Mouse (Mus musculus): ENCODE results near the gene Fam71b.
"Not testable (repeated sequence)": the region's sequence is repeated elsewhere in the genome, so short reads cannot be mapped to it uniquely, and the experiment has no call there.

Gene Fam71b

DNA sequence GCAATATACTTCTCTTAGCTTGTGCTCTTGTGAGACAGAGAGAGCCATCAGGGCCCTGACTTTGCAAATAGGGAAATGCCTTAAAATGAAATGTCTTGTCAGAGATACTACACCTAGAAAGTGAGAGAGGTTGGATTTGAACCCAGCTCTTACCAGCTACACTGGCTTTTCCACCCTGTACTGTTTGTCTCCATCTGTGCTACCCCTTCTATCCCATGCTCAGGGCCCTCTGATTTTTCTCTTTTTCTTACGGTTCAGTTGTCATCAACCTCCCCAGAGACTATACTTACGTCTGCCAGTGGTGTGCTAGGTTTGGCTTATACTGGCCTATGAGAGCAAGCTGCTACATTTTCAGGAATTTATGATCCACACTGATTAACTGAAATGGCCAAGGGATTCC is 11.4 kb upstream of the Fam71b start:
- no peak for DNase-seq (ENCODE audit: low spot score)

DNA sequence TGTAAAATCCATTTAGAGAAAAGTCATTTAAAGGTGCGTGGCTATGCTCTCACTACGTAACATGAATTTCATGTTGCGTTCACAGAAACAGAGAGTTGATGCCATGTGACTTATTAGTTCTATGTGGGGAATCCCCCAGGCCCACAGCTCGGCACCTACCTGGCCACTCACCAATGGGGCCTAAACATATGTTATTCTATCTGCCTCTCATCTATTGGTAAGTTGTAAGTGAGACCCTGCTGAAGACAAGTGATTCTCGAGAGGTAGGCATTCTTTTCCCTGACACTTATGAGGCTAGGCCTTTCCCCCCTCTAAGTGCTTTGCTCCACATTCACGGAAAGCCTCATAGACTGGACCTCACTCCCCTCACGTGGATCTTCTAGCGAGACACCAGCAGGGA is 9.8 kb upstream of the Fam71b start:
- DNase-seq (ENCODE audit: low spot score): no peak

DNA sequence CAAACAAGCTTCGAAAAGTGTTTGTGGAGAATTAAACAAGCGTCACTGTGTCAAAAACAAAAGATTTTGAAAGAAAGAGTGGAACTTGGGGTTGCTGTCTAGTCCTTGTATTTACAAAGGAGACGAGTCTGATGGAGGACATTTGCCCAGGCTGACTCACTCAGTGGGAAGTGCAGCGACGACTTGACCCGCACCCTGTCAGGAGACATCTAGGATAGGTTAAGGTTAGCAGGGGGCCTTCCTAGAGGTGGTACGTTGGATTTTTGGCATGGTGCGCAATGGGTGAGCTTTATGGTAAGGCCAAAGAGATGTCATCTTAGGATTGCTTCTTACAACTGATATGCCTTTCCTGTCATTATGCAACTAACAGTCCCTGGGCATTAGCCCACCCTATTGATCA is 9.3 kb upstream of the Fam71b start:
- no peak for DNase-seq (ENCODE audit: low spot score)

DNA sequence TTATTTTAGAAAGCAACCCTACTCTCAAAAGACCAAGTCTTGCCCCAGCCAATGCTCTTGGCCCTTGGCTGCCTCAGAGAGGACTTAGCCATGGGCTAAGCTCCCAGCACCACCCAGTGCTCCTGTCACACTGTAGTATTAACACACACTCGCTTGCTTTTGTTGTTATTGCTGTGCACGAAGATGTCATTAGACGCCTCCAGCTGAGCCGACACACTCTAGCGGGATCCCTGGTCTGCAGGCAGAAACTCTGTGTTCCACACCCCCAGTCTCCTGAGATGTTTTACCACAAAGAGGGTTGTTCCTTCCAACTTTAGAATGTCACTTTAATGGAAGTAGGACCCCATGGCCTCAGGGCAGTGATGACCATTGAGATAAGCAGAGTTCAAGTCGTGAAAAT is 7.9 kb upstream of the Fam71b start:
- no peak for DNase-seq (ENCODE audit: low spot score)

DNA sequence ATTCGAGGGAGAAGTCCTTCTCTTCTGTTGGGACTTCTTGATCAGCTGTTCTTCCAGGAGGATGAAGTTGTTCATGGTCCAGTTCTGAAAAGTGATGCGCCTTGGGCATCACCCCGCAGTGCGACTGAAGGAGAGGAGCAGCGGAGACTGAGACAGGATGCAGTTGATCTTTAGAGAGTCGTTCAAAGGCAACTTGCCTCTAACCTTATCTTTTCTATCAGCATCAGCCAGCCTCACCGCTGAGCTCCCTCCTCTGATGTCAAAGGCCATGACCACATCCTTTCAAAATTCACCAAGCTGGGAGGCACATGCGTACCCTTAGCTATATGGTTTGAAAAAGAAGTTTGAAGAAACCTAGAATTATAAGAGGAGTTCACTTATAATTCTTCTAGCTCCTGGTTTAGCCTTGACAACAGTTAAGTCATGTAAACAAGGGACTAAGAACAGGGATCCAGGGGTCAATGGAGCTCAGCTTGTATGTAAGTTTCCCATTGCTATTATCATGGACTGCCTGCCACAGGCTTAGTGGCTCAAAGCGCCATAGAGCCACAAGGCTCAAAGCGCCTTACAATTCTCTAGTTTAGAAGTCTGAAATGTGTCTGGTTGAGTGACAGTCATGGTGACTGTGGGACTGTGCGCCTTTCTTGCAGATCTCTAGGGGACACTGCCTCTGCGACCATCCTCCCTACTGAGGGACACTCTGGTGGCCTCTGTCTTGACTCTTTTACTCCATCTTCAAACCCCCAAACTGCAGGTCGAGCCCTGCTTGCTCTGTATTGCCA is 6.8 kb upstream of the Fam71b start, which contains the start of gene Itk:
Itk (minus strand) TSS at position 180 of the 782 bp plus-strand sequence.
- DNase-seq (ENCODE audit: low spot score): no peak

DNA sequence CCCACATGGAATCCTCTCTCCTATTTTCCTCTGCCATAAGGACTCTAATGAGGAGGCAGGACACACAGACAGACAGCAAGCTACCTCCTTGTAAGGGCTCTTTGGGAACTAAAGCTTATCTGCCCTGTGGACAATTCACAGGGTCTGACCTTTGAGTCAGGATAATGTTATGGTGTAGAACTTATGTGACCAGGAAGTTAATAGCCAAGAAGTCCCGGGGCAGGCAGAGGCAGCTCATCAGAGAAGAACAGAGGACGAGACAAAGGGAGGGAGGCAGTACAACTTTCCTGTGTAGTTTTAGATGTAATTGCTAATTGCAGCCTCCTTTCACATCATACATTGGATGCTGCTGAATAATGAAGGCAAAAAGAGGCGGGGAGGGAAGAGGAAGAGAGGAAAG is 5.7 kb upstream of the Fam71b start:
- DNase-seq (ENCODE audit: low spot score): no peak

DNA sequence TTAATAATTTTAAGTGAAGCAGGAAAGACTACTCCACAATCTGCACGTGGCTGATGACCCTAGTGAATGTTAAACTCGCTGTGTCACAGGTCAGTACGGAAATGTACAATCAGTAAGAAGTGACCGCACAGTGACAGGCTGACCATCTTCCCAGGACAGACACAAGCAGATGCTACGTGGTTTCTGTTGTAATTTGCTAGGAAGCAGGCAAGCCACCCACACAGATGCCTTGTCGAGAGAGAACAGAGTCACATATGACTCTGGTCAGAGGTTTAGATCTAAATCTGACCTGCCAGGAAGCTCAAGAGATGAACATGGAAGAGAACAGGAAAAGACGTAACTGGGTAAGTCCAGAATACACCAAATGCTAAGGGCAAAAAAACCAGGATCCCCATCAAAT is 3.5 kb upstream of the Fam71b start:
- no peak for DNase-seq (ENCODE audit: low spot score)

DNA sequence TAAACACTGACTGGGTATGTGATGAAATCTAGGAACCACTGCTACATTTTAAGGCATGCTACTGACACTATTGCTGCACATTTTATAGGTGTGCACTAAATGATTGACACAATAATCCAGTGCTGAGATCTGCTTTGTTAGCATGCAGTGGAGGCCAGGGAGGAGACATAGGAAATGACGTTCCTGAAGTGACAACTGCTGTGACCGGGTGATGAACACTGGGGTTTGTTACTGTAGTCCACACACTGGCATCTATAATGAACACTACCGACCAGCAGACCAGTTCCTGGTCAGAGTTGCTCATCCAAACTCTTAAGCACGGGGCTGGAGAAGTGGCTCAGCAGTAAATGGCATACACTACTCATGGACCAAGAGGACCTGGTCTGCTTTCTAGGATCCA is 2.9 kb upstream of the Fam71b start:
- no peak for DNase-seq (ENCODE audit: low spot score)

DNA sequence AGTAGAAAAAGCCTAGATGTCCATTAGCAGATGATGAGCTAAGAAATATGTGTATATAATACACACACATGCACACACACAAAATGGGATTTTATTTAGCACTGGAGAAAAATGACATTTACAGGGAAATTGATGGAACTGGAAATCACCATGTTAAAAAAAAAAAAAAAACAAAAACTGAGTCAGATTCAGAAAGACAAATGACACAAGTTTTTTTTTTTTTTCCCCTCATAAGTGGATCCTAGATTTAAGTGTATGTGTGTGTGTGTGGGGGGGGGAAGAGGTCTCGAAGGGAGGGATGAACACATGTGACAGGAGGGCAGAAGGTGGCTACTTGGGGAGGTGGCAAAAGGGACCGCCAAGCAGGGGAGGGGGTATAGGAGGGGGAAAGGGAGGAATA is 1.3 kb upstream of the Fam71b start:
- no peak for DNase-seq (ENCODE audit: low spot score)

DNA sequence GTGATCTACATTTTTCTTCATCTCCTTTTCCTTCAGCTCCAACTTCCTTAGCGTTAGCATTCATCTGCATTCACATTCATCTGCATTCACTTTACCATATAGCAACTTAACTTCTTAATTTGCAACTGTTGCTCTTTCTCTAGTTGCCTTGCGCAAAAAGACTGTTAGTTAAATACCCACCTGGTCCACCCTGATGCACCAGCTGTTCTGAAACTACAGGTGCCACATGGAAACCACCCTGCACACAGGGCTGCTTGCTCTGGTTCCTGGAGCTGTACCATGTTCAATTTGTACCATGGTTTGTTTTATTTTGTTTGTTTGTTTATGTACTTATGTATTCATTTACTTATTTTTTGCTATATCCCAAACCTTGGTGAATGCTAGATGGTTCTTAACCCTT is 661 bp upstream of the Fam71b start:
- no peak for DNase-seq (ENCODE audit: low spot score)

DNA sequence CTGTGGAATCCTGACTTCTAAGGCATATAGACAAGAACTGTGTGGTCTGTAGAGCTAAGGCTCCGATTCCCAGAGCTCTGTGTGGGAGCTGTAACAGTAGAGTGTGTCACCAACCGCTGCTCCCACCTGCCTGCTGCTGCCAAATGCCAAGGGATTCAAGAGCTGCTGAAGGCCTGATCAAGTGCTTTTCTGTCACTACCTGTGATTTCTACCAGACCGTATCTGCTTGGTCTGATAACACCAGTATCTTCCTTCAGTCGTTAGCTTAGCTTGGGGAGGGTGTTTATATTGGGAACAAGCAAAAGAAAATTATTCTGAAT is 461 bp downstream of the Fam71b start:
- DNase-seq (ENCODE audit: low spot score): no peak

DNA sequence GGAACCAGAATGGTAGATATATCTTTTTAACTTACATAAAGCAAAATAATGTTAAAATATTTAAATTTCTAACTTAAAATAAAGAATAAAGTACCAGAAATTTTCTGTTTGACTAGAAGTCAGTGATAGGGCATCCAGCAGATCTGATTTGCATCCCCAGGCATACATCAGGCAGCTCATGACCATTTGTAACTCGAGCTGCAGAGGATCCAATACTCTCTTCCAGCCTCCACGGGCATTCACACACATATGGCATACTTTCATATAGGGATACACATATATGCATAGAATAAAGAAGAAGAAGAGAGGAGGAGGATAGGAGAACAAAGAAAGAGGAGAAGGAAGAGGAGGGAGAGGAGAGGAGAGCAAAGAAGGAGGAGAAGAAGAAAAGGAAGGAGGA is 1.5 kb downstream of the Fam71b start:
- no peak for DNase-seq (ENCODE audit: low spot score)

DNA sequence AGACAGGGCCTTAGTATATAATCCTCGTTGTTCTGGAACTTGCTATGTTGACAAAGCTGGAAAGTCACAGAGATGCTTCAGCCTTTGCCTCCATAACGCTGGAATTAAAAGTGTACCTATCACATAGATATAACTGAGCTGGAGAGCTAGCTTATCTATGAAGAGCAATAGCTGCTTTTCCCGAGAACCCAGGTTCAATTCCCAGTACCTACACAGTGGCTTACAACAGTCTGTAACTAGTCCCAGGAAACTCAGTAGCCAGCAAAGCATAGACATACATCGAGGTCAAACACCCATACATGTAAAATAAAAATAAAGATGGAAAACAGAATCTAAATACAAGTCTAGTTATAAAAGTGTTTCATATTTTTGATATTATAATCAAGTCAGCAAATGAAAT is 2.1 kb downstream of the Fam71b start:
- DNase-seq (ENCODE audit: low spot score): no peak

DNA sequence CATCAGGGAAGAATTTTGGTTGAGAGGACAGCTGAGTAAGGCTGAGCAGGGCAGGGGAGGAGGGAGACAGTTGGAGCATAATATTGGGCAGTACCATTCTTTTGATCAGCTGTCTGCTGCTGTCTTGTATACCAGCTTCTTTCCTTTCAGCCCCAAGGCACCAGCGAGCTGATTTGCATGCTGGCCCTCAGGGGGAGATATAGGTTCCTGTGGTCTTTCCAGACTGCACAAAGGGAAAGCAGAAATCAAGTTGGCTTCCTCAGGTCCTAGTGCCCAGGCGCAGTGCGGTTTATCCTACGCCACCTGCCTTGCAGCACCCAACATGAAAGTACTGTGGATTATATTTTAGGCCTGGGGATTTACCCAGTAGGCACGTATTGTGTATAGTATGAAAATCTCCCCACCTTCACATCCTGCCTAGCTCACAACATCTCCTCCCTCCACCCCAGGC is 2.6 kb downstream of the Fam71b start:
- no peak for DNase-seq (ENCODE audit: low spot score)

DNA sequence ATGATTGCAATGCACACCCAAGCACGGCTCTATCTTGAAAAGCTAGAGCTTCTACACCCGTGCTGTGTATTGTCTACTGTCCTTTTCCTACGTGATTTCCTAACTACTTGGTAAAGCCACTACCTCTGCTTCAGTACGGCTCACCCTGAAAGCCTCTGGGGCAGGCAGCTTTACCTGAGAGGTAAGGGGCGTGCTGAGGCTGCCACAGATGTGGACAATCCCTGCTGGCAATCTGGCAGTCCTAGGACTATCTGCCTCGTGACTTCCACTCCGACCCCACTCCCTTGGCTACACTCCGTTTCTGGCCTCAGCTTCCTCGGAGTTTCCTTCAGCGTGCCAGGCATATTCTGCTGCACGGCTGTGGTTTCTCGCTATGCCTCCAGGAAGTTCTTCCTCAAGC is 5.2 kb downstream of the Fam71b start:
- DNase-seq (ENCODE audit: low spot score): no peak

DNA sequence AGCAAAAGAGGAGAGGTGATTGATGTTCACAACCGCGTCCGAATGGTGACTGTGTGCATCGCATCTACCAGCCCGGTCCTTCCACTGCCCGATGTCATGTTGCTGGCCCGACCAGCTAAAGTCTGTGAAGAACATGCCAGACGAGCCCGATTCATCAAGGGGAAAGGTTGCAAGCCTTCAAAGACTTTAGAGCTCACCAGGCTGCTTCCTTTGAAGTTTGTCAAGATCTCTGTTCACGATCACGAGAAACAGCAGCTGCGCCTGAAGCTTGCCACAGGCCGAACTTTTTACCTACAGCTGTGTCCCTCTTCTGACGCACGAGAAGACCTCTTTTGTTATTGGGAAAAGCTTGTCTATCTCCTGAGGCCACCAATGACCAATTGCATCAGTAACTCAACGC is 8.6 kb downstream of the Fam71b start:
- DNase-seq (ENCODE audit: low spot score): no peak

DNA sequence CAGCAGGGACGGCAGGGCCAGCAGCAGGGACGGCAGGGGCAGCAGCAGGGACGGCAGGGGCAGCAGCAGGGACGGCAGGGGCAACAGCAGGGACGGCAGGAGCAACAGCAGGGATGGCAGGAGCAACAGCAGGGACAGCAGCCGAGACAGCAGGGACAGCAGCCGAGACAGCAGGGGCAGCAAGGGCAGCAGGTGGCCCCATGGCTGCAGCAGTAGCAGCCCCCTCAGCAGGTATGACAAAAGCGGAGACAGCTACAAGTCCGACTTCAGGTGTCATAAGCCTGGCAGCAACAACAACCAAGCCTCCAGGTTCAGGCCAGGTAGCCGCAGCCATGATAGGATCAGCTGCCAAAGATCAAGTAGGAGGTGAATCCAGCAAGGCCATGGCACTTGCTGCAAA is 10.4 kb downstream of the Fam71b start:
- no peak for DNase-seq (ENCODE audit: low spot score)

DNA sequence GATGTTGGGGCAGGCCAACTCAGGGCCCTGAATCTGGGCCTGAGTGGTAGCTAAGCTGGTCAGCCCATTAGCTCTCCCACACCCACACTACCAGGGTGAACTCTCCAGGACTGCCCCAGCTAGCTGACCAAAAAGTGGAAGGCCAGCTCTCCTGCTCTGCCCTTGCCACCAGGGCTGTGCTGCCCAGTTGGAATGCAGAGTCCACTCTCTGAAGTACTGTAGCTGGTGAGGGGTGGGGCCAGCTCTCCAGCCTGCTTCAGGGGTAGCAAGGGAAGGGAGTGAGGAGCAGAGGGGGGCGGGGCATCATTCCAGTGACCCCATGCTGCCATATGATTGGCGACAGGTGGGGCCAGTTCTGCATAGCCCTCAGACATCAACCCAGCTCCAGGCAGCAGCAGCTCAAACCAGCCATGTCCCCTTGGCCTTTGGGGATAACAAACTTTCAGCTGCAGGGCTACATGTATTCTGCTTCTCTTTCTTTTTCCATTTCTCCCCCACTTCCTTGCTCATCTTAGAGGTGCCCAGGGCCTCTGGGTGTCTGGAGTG is 13.7 kb downstream of the Fam71b start:
- no peak for DNase-seq (ENCODE audit: low spot score)

DNA sequence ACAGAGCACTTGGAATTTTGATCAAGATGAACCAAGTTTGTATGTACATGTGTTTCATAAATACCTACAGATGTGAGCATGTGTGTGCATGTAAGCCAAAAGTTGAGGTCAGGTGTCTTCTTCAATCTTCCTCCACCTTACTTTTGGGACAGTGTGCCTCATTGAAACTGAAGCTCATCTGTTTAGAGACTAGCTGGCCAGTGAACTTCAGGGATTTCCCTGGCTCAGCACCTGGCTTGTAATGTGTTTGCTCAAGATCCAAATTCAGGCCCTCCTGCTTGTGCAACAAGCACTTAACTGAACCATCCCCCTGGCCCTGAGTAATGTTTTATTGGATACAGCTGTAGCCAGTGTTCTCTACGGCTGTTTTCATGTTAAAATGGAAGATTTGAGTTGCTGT is 22.1 kb downstream of the Fam71b start:
- DNase-seq (ENCODE audit: low spot score): no peak

DNA sequence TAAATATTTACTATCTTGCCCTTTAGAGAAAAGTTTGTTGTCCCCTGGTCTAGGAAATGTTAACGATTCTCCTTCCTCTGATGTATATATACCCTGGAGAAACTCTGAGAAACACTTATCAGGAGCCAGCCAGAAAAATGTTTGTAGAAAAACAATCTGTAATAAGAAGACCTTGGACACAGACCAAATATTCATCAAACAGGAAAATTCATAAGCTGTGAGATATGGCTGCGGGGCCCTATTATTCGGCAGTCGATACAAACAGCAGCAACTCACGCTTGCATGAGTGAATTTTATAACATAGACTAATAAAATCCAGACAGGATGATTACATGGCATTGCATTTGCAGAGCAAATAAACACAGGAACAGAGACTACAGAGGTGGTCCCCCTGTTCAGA is 22.5 kb downstream of the Fam71b start:
- no peak for DNase-seq (ENCODE audit: low spot score)

DNA sequence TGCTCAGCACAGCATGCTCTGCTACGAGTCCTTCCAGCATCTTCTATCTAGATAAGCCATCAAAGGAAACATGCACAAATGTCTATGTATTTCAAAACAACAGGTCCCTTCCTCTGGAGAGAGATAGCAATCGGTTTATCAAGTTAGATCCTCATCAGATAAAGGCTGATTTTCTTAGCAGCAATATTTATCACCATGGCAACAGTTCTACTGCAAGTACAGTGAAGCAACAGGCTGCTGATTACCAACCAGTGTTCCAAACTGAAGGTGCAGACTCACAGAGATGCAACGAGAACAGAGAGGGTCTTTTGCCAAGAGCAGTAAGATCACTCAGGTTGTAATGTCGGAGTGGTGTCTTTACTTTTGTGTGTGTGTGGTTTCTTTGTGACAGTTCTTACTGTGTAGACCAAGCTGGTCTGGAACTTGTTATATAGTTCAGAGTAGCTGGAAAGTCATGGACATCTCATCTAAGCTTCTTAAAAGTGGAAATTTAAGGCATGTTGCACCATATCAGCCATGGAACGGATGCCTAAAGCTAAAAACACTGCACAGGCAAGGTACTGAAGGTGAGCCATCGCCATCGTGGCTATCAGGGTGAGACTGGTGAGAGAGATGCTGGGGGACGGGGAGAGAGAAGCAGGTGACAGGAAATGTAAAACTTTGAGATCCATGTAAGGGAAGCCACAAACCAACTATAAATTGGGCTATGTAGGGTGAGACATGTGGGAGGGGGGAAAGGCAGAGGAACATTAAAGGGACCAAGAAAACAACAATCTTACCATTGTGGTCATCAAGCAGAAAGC is 24.9 kb downstream of the Fam71b start:
- no peak for DNase-seq (ENCODE audit: low spot score)

DNA sequence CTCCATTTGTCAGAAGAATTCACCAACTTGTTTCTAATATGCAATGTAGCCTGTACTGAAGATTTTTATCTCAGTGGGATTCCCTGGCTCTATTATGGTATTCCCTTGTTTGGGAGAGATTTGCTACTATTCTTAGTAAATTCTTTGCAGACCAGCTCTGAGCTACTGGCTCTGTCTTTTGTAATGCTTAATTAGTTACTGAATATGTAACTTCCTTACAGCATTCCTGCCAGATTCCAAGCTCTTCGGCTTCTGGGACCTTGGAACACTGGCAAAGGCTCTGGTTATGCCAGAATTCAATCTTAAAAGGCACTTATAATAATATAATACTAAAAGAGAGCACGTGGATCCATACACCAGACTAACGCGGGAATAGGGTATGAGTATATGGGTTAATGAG is 31.8 kb downstream of the Fam71b start:
- DNase-seq (ENCODE audit: low spot score): not testable (repeated sequence)

DNA sequence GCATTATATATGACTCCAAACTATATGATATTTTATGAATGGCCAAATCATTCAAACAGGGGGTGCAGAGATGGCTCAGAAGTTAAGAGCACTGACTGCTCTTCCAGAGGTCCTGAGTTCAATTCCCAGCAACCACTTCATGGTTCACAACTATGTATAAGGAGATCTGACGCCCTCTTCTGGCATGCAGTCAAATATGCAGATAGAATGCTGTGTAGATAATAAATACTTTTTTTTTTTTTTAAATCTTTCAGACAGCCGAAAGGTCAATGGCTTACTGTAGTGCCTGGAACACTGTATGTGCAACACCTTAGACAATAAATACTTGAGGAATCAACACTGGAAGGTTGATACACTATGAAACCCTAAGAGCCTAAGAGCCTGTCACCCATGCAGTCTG is 33.8 kb downstream of the Fam71b start:
- no peak for DNase-seq (ENCODE audit: low spot score)

All from ovary, postnatal 14 days (tissue).